Mouse (Mus musculus): ENCODE measurements around the gene 4930558K02Rik.

DNA sequence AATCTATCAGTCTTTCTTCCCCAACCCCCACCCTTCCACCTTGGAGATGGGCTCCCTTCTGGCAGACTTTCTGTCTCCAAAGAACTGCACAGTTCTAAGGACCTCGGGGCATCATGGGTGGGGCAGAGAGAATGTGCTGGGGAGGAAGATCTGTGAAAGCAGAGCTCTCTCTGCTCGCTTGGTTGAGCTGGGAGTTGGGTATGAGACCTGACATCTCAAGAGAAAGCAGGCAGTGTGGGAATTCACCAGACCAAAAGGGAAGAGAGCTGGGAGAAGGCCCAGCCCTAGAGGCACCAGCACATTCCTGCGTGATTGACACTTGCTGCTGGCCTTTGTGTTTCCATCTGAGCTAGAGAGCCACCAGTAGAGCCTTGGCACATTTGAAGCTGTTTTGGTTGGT, 63.4 kb downstream of the 4930558K02Rik start:
- TF ChIP-seq CTCF (IDR thresholded peaks at IDR 0.05; ENCODE audit: extremely low read depth, insufficient read length, insufficient replicate concordance, low read depth, low read length): no peak
- no peak for TF ChIP-seq POLR2A (IDR thresholded peaks at IDR 0.05; ENCODE audit: low read depth, low read length)

Data from small intestine, adult 2 months (tissue).